In genomic region chr11:21677034-21677433, GRCm38 (mm10) we compare ENCODE assay signal across 11 mouse cellular contexts.
"Had no signal": no experiment of that assay in that cellular context is flagged by ENCODE, and none has a peak within 500 bp of the region (broad histone marks: within the 10 kb centered on the region; RNA-seq: fewer than 3 reads in every experiment).

No protein-coding gene starts in this region.

- H3K9ac ChIP-seq: intestine, embryonic 15.5 days; kidney, embryonic 15.5 days; liver, embryonic 13.5 days; midbrain, embryonic 15.5 days had no signal

- H3K36me3 ChIP-seq: intestine, embryonic 15.5 days; kidney, embryonic 15.5 days; liver, embryonic 13.5 days; midbrain, embryonic 15.5 days had no signal

- ATAC-seq: hindbrain, embryonic 16.5 days; intestine, embryonic 15.5 days; midbrain, embryonic 15.5 days had no signal

- DNase-seq: kidney, adult 11 months; kidney, adult 8-10 months; kidney, postnatal 14 days; liver, embryonic 13.5 days; lung, adult 2 months; thymus, postnatal 25 days had no signal

- H3K27me3 ChIP-seq: intestine, embryonic 15.5 days; kidney, embryonic 15.5 days; liver, embryonic 13.5 days; midbrain, embryonic 15.5 days had no signal

- H3K27ac ChIP-seq: intestine, embryonic 15.5 days; kidney, embryonic 15.5 days; liver, embryonic 13.5 days; midbrain, embryonic 15.5 days had no signal

- H3K4me3 ChIP-seq: intestine, embryonic 15.5 days; kidney, embryonic 15.5 days; liver, embryonic 13.5 days; midbrain, embryonic 15.5 days had no signal

- H3K4me2 ChIP-seq: intestine, embryonic 15.5 days; kidney, embryonic 15.5 days; liver, embryonic 13.5 days; midbrain, embryonic 11.5 days; midbrain, embryonic 15.5 days had no signal

- H3K9me3 ChIP-seq: intestine, embryonic 15.5 days; kidney, embryonic 15.5 days; liver, embryonic 13.5 days; midbrain, embryonic 15.5 days had no signal

- H3K4me1 ChIP-seq: intestine, embryonic 15.5 days; kidney, embryonic 15.5 days; liver, embryonic 13.5 days; midbrain, embryonic 15.5 days had no signal
